Mouse (Mus musculus): ENCODE measurements around the gene Ankle1. TPM values are rescaled to one million over a fixed set of nuclear protein-coding genes. Genes with fewer than 3 reads are reported as not detected.

Gene Ankle1
- polyA plus RNA-seq, 1 experiment from 2014 or later = 32.9 TPM

- H3K36me3 ChIP-seq (ENCODE audit: control insufficient read depth, insufficient read depth) = peaks cover 16% of the 10 kb centered on the region
- no peak for ATAC-seq (replicated peaks; ENCODE audit: extremely low read depth, insufficient read depth, low FRiP score)
- no peak overlapping the region for H3K27ac ChIP-seq (ENCODE audit: low read length)
- no peaks in the 10 kb centered on the region for H3K27me3 ChIP-seq (ENCODE audit: control insufficient read depth, insufficient read depth, low read length)
- H3K9ac ChIP-seq (ENCODE audit: low read length) = no peak overlapping the region
- 88% methylated on average over 12 of the region's 12 CpGs for WGBS
- no peak overlapping the region for H3K4me3 ChIP-seq (ENCODE audit: low read length)
- H3K4me2 ChIP-seq (ENCODE audit: low read depth, low read length) = no peak overlapping the region
- no peaks in the 10 kb centered on the region for H3K9me3 ChIP-seq (replicated peaks; ENCODE audit: control insufficient read depth, low read length)
- peaks cover 36% of the 10 kb centered on the region for H3K4me1 ChIP-seq (ENCODE audit: control insufficient read depth, insufficient read depth, low read length)
These were observed 33.4 kb upstream of the Ankle1 start for GRCm38 (mm10) chr8:71372427-71372826.

GRCm38 (mm10) chr8:71373000-71373399 is 32.8 kb upstream of the Ankle1 start:
- H3K4me2 ChIP-seq (ENCODE audit: low read depth, low read length) = no peak overlapping the region
- H3K9ac ChIP-seq (ENCODE audit: low read length) = no peak overlapping the region
- no peak for ATAC-seq (replicated peaks; ENCODE audit: extremely low read depth, insufficient read depth, low FRiP score)
- 92% methylated on average over 3 of the region's 3 CpGs for WGBS
- no peaks in the 10 kb centered on the region for H3K27me3 ChIP-seq (ENCODE audit: control insufficient read depth, insufficient read depth, low read length)
- H3K27ac ChIP-seq (ENCODE audit: low read length) = no peak overlapping the region
- peaks cover 21% of the 10 kb centered on the region for H3K36me3 ChIP-seq (ENCODE audit: control insufficient read depth, insufficient read depth)
- H3K9me3 ChIP-seq (replicated peaks; ENCODE audit: control insufficient read depth, low read length) = no peaks in the 10 kb centered on the region
- H3K4me1 ChIP-seq (ENCODE audit: control insufficient read depth, insufficient read depth, low read length) = peaks cover 31% of the 10 kb centered on the region
- H3K4me3 ChIP-seq (ENCODE audit: low read length) = no peak overlapping the region

- peaks cover 31% of the 10 kb centered on the region for H3K4me1 ChIP-seq (ENCODE audit: control insufficient read depth, insufficient read depth, low read length)
- no peaks in the 10 kb centered on the region for H3K9me3 ChIP-seq (replicated peaks; ENCODE audit: control insufficient read depth, low read length)
- WGBS = 80% methylated on average over 17 of the region's 17 CpGs
- peaks cover 17% of the 10 kb centered on the region for H3K36me3 ChIP-seq (ENCODE audit: control insufficient read depth, insufficient read depth)
- H3K4me2 ChIP-seq (ENCODE audit: low read depth, low read length) = no peak overlapping the region
- no peaks in the 10 kb centered on the region for H3K27me3 ChIP-seq (ENCODE audit: control insufficient read depth, insufficient read depth, low read length)
- no peak overlapping the region for H3K27ac ChIP-seq (ENCODE audit: low read length)
- no peak overlapping the region for H3K4me3 ChIP-seq (ENCODE audit: low read length)
- no peak overlapping the region for H3K9ac ChIP-seq (ENCODE audit: low read length)
- ATAC-seq (replicated peaks; ENCODE audit: extremely low read depth, insufficient read depth, low FRiP score) = no peak
These were observed 31.1 kb upstream of the Ankle1 start for GRCm38 (mm10) chr8:71374616-71375206.

- Histone ChIP-seq H3K4me3 (ENCODE audit: low read length) (peak overlapping the region; percentile 28), H3K36me3 (ENCODE audit: control insufficient read depth, insufficient read depth) (peaks cover 17% of the 10 kb centered on the region), H3K27ac (ENCODE audit: low read length) (no peak overlapping the region; the same call in 1 of the 2 replicates), H3K27me3 (ENCODE audit: control insufficient read depth, insufficient read depth, low read length) (no peaks in the 10 kb centered on the region), H3K4me1 (ENCODE audit: control insufficient read depth, insufficient read depth, low read length) (peaks cover 31% of the 10 kb centered on the region), H3K4me2 (ENCODE audit: low read depth, low read length) (peak overlapping the region; percentile 57), H3K9ac (ENCODE audit: low read length) (0 out of 2 replicates have a peak overlapping the region, but pooled peaks have one; percentile 22), H3K9me3 (replicated peaks; ENCODE audit: control insufficient read depth, low read length) (no peaks in the 10 kb centered on the region)
- WGBS = 15% methylated on average over 72 of the region's 74 CpGs
- no peak for ATAC-seq (replicated peaks; ENCODE audit: extremely low read depth, insufficient read depth, low FRiP score)
These were observed 30.0 kb upstream of the Ankle1 start for GRCm38 (mm10) chr8:71375581-71376422.

GRCm38 (mm10) chr8:71376423-71377030 is 29.3 kb upstream of the Ankle1 start:
- no peaks in the 10 kb centered on the region for H3K27me3 ChIP-seq (ENCODE audit: control insufficient read depth, insufficient read depth, low read length)
- no peak overlapping the region for H3K27ac ChIP-seq (ENCODE audit: low read length)
- H3K4me3 ChIP-seq (ENCODE audit: low read length) = peak overlapping the region; percentile 28
- ATAC-seq (replicated peaks; ENCODE audit: extremely low read depth, insufficient read depth, low FRiP score) = no peak
- WGBS = 55% methylated on average over 8 of the region's 8 CpGs
- H3K36me3 ChIP-seq (ENCODE audit: control insufficient read depth, insufficient read depth) = peaks cover 17% of the 10 kb centered on the region
- no peaks in the 10 kb centered on the region for H3K9me3 ChIP-seq (replicated peaks; ENCODE audit: control insufficient read depth, low read length)
- peaks cover 30% of the 10 kb centered on the region for H3K4me1 ChIP-seq (ENCODE audit: control insufficient read depth, insufficient read depth, low read length)
- peak overlapping the region; percentile 57; the same call in 1 of the 2 replicates for H3K4me2 ChIP-seq (ENCODE audit: low read depth, low read length)
- 0 out of 2 replicates have a peak overlapping the region, but pooled peaks have one; percentile 22 for H3K9ac ChIP-seq (ENCODE audit: low read length)

GRCm38 (mm10) chr8:71379008-71379407 is 26.8 kb upstream of the Ankle1 start:
- Histone ChIP-seq H3K4me2 (ENCODE audit: low read depth, low read length) (peak overlapping the region; percentile 91), H3K9me3 (replicated peaks; ENCODE audit: control insufficient read depth, low read length) (no peaks in the 10 kb centered on the region), H3K27ac (ENCODE audit: low read length) (no peak overlapping the region), H3K36me3 (ENCODE audit: control insufficient read depth, insufficient read depth) (peaks cover 12% of the 10 kb centered on the region), H3K9ac (ENCODE audit: low read length) (no peak overlapping the region; the same call in 1 of the 2 replicates), H3K4me3 (ENCODE audit: low read length) (no peak overlapping the region), H3K4me1 (ENCODE audit: control insufficient read depth, insufficient read depth, low read length) (peaks cover 35% of the 10 kb centered on the region), H3K27me3 (ENCODE audit: control insufficient read depth, insufficient read depth, low read length) (no peaks in the 10 kb centered on the region)
- ATAC-seq (replicated peaks; ENCODE audit: extremely low read depth, insufficient read depth, low FRiP score) = no peak
- 92% methylated on average over 4 of the region's 4 CpGs for WGBS

- peaks cover 8% of the 10 kb centered on the region; the same call in 1 of the 2 replicates for H3K36me3 ChIP-seq (ENCODE audit: control insufficient read depth, insufficient read depth)
- peaks cover 35% of the 10 kb centered on the region for H3K4me1 ChIP-seq (ENCODE audit: control insufficient read depth, insufficient read depth, low read length)
- peak overlapping the region; percentile 86 for H3K4me3 ChIP-seq (ENCODE audit: low read length)
- H3K27ac ChIP-seq (ENCODE audit: low read length) = no peak overlapping the region
- no peaks in the 10 kb centered on the region for H3K9me3 ChIP-seq (replicated peaks; ENCODE audit: control insufficient read depth, low read length)
- WGBS = 49% methylated on average over 3 of the region's 3 CpGs
- peak overlapping the region; percentile 91 for H3K4me2 ChIP-seq (ENCODE audit: low read depth, low read length)
- H3K9ac ChIP-seq (ENCODE audit: low read length) = peak overlapping the region; percentile 93
- H3K27me3 ChIP-seq (ENCODE audit: control insufficient read depth, insufficient read depth, low read length) = no peaks in the 10 kb centered on the region
- no peak for ATAC-seq (replicated peaks; ENCODE audit: extremely low read depth, insufficient read depth, low FRiP score)
These were observed 26.2 kb upstream of the Ankle1 start for GRCm38 (mm10) chr8:71379512-71380075.

GRCm38 (mm10) chr8:71380178-71381171 is 25.3 kb upstream of the Ankle1 start:
- Histone ChIP-seq H3K36me3 (ENCODE audit: control insufficient read depth, insufficient read depth) (0 out of 2 replicates have a peak, but pooled peaks cover 5% of the 10 kb centered on the region), H3K4me2 (ENCODE audit: low read depth, low read length) (peak overlapping the region; percentile 91), H3K27me3 (ENCODE audit: control insufficient read depth, insufficient read depth, low read length) (no peaks in the 10 kb centered on the region), H3K9ac (ENCODE audit: low read length) (peak overlapping the region; percentile 93), H3K4me1 (ENCODE audit: control insufficient read depth, insufficient read depth, low read length) (peaks cover 32% of the 10 kb centered on the region), H3K9me3 (replicated peaks; ENCODE audit: control insufficient read depth, low read length) (no peaks in the 10 kb centered on the region), H3K27ac (ENCODE audit: low read length) (peak overlapping the region; percentile 89), H3K4me3 (ENCODE audit: low read length) (peak overlapping the region; percentile 86)
- 2% methylated on average over 72 of the region's 72 CpGs for WGBS
- ATAC-seq (replicated peaks; ENCODE audit: extremely low read depth, insufficient read depth, low FRiP score) = no peak

Data from heart, embryonic 16.5 days (tissue).